Mouse (Mus musculus): ENCODE measurements around the gene Kdf1.

DNA sequence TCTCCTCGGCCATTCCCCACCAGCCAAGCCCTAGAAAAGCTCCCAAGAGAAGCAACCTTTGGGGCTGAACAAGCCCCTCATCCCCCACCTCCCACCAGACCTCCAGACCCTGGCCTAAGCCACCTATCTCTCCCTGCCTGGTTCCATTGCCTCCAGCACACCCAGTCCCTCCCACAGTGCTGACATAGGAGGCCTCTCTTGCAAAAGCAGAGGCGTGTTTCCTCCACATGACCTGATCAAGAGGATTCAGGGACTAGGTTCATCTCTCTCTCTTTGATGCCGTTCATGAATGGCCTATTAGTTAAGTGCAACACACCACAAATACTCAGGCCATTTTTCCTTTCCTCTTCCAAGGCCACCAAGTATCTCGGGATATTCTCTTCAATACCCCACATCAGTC lies 41.1 kb downstream of the Kdf1 start:
- TF ChIP-seq CTCF (IDR thresholded peaks at IDR 0.05; ENCODE audit: control insufficient read depth, insufficient read depth, insufficient replicate concordance, low read depth, low read length) (no peak), POLR2A (IDR thresholded peaks at IDR 0.05; ENCODE audit: control insufficient read depth, low read depth, low read length) (no peak)
